Mouse (Mus musculus) forebrain, embryonic 15.5 days (tissue): ENCODE results near the gene Fam241b. TPM values are rescaled to one million over a fixed set of nuclear protein-coding genes. Genes with fewer than 3 reads are reported as not detected.
A peak's percentile ranks its signal among the peaks of the same experiment; 100 is the strongest.
"Not testable (repeated sequence)": the region's sequence is repeated elsewhere in the genome, so short reads cannot be mapped to it uniquely, and the experiment has no call there.

Experiments used
- ATAC-seq: fragments of 200-750 bp; cut with Nextera tagmentation; replicated peaks from 2 replicates; pipeline ENCODE4 v1.8.0; 2017; ENCODE audit warnings: mild to moderate bottlenecking, moderate TSS enrichment, moderate library complexity
- H3K27ac ChIP-seq: fragments of 300-500 bp; sonication (generic); replicated peaks from 2 replicates; pipeline ENCODE4 v1.5.1; 2015; ENCODE audit warnings: mild to moderate bottlenecking, inconsistent platforms
- H3K27me3 ChIP-seq: fragments of 300-500 bp; sonication (generic); 2 replicates; pipeline ENCODE4 v1.6.1; 2015; ENCODE audit warnings: inconsistent platforms
- H3K36me3 ChIP-seq: fragments of 300-500 bp; sonication (generic); 2 replicates; pipeline ENCODE4 v1.6.1; 2015; ENCODE audit warnings: mild to moderate bottlenecking, inconsistent platforms
- H3K4me1 ChIP-seq: fragments of 300-500 bp; sonication (generic); 2 replicates; pipeline ENCODE4 v1.6.1; 2015; ENCODE audit warnings: inconsistent platforms
- H3K4me2 ChIP-seq: fragments of 300-500 bp; sonication (generic); replicated peaks from 2 replicates; pipeline ENCODE4 v1.6.1; 2015; ENCODE audit warnings: mild to moderate bottlenecking, inconsistent platforms
- H3K4me3 ChIP-seq: fragments of 300-500 bp; sonication (generic); 2 replicates; pipeline ENCODE4 v1.5.1; 2015; ENCODE audit warnings: mild to moderate bottlenecking, inconsistent platforms
- H3K9ac ChIP-seq: fragments of 300-500 bp; sonication (generic); replicated peaks from 2 replicates; pipeline ENCODE4 v1.6.1; 2015; ENCODE audit warnings: mild to moderate bottlenecking, inconsistent platforms
- H3K9me3 ChIP-seq: fragments of 300-500 bp; sonication (generic); 2 replicates; pipeline ENCODE4 v1.6.1; 2016; ENCODE audit warnings: inconsistent platforms
- WGBS: fragments of 180-500 bp; shearing (Covaris S2); methylation state at CpG from one replicate; pipeline ENCODE4 v1.1.7; 2015; ENCODE audit warnings: mixed read lengths; 5-methylcytosine and 5-hydroxymethylcytosine counted together
- polyA plus RNA-seq: library from polyadenylated mRNA; unstranded; fragments of >200 nt; fragmentation: Nextera tagmentation; extraction: Ambion mirVana; gene quantifications from 2 replicates; pipeline ENCODE4 v1.2.1, GENCODE M21; 2015

Fam241b gene
- polyA plus RNA-seq, 1 experiment from 2014 or later = 150 TPM

DNA sequence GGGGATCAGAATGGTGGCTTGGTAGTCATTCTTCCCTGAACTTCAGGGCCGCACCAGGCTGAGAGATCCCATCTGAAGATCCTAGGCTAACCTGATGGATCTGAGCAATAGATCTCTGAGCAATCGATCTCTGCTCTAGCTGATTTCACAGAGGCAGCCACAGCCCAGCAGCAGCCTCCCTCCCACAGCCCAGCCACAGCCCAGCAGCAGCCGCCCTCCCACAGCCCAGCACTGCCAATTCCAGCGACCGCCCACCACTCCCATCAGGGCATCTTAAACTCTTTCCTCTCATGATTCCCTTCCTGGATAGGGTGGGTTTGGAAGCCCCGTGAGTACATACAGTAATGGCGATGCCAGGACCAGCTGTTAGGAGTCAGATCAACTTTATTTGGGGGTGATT, 54.6 kb downstream of the Fam241b start:
- no peak overlapping the region for H3K9ac ChIP-seq
- H3K9me3 ChIP-seq = no peaks in the 10 kb centered on the region
- H3K27ac ChIP-seq = no peak overlapping the region
- no peak for ATAC-seq
- no peaks in the 10 kb centered on the region for H3K36me3 ChIP-seq
- H3K4me3 ChIP-seq = no peak overlapping the region
- H3K4me2 ChIP-seq = no peak overlapping the region
- H3K4me1 ChIP-seq = no peaks in the 10 kb centered on the region
- H3K27me3 ChIP-seq = no peaks in the 10 kb centered on the region
- WGBS = 60% methylated on average over 7 of the region's 7 CpGs

DNA sequence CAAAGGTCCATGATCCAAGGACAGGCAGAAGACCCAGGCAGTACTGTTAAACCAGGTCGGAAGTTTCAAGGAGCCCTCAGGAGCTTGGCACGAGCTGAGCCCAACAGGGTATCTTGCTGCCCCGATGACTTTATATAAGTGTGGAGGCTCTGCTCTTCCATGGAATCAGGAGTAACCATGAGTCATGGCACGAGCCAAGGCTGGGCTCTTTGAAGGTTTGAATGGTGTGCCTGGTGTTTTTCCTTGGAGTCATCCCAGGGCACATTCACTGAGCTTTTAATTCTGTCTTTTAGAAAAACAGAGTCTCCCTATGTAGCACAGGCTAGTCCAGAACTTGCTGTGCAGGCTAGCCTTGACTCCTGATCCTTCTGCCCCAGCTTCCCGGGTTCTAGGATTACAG, 55.3 kb downstream of the Fam241b start:
- WGBS = 83% methylated on average over 5 of the region's 5 CpGs
- H3K27ac ChIP-seq = no peak overlapping the region
- H3K4me3 ChIP-seq = no peak overlapping the region
- no peak overlapping the region for H3K9ac ChIP-seq
- no peaks in the 10 kb centered on the region for H3K4me1 ChIP-seq
- no peaks in the 10 kb centered on the region for H3K36me3 ChIP-seq
- no peak overlapping the region for H3K4me2 ChIP-seq
- no peaks in the 10 kb centered on the region for H3K9me3 ChIP-seq
- ATAC-seq = no peak
- H3K27me3 ChIP-seq = no peaks in the 10 kb centered on the region

DNA sequence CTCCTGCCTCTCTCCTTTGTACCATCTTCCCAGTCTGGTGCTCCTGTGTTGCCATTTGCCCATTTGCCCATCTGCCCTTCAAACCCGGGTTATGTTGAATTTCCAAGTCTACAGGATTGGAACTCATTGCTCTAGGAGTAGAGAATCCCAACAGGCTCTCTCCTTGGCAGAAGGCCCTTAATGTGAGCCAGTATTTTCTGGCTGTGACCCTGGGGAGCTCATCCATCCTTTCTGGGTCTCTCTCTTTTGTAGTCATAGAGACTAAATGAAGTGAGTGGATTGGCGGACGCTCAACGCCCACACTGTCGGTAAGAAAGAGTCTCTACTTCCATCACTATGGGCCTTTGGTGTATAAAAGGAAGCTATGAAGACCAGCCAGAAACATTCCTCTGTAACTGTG, 56.9 kb downstream of the Fam241b start:
- Histone ChIP-seq H3K9ac (no peak overlapping the region), H3K36me3 (no peaks in the 10 kb centered on the region), H3K4me2 (no peak overlapping the region), H3K27me3 (no peaks in the 10 kb centered on the region), H3K27ac (no peak overlapping the region), H3K4me1 (no peaks in the 10 kb centered on the region), H3K4me3 (no peak overlapping the region), H3K9me3 (no peaks in the 10 kb centered on the region)
- WGBS = 83% methylated on average over 5 of the region's 5 CpGs
- no peak for ATAC-seq

DNA sequence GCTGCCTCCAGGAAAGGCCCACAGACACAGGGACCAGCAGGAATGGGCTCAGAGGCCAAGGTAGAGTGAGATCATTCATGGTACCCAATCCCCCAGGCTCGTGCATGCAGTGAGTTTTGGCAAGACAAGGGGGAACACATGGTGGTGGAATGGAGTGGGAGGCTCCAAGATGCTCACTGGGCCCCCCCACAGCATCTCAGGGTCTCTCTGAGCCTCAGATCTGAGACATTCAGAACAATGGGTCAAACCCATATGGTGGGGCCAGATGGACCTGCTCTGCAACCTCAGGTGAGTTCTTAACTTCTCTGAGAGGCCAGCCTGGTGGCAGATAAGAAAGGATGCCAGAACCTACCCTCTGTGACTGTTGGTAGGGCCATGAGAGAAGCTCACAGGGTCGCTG, 57.7 kb downstream of the Fam241b start:
- WGBS = 54% methylated on average over 2 of the region's 2 CpGs

DNA sequence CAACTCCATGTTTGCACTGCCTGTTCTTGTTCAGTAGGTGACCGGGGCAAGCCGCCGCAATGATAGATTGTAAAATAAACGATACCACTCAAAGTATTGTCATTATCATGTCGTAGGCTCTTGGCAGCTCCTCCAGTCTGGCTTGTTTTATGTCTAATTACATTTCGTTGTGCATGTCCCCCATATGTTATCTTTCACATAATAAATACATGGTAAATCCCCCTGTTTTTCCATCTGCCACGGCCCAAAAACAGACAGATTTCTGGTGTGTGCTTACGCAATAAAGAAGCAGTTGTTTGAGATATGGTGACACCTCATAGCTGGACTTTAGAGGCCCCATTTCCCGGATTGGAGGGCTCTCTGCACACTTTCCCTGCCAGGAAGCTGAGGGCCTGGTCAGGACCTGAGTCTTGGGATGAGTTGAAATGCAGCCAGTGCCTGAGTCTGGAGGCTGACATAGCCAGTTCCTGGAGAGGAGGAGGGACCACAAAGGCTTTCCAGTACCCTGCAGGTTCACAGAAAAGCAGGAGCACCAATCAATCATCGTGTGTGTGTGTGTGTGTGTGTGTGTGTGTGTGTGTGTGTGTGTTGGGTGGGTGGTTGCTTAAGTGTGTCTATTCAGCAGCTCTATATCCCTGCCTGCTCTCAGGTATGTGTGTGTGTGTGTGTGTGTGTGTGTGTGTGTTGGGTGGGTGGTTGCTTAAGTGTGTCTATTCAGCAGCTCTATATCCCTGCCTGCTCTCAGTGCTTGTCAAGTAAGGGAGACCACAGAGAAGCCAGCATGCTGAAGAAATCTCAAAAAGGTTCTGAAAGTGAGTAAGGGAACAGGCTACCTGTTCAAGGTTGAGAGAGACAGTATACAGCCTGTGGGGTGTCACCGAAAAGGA, 67.2 kb downstream of the Fam241b start:
- ATAC-seq = peak; percentile 58
- 0 out of 2 replicates have a peak overlapping the region, but pooled peaks have one; percentile 19 for H3K27ac ChIP-seq
- 0 out of 2 replicates have a peak, but pooled peaks cover 3% of the 10 kb centered on the region for H3K9me3 ChIP-seq

More for the DNA sequence above, 57.7 kb downstream of the Fam241b start:
- H3K27me3 ChIP-seq = no peaks in the 10 kb centered on the region
- no peaks in the 10 kb centered on the region for H3K36me3 ChIP-seq
- no peak overlapping the region for H3K4me3 ChIP-seq
- no peak overlapping the region for H3K27ac ChIP-seq
- no peak overlapping the region for H3K9ac ChIP-seq
- H3K9me3 ChIP-seq = no peaks in the 10 kb centered on the region
- H3K4me2 ChIP-seq = no peak overlapping the region
- ATAC-seq = no peak
- H3K4me1 ChIP-seq = no peaks in the 10 kb centered on the region

DNA sequence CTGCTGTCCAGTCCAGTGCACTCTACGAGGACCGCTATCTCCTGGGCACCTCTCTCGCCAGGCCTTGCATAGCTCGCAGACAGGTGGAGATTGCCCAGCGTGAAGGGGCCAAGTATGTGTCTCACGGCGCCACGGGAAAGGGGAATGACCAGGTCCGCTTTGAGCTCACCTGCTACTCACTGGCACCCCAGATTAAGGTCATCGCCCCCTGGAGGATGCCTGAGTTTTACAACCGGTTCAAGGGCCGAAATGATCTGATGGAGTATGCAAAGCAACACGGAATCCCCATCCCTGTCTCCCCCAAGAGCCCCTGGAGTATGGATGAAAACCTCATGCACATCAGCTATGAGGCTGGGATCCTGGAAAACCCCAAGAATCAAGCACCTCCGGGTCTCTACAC, 72.4 kb downstream of the Fam241b start:
- H3K4me2 ChIP-seq, H3K27me3 ChIP-seq, H3K9ac ChIP-seq, H3K36me3 ChIP-seq, H3K9me3 ChIP-seq, H3K4me1 ChIP-seq, H3K4me3 ChIP-seq, ATAC-seq, H3K27ac ChIP-seq: not testable (repeated sequence)
- whole genome bisulfite sequencing = 85% methylated on average over 14 of the region's 14 CpGs

More for the DNA sequence above, 67.2 kb downstream of the Fam241b start:
- Histone ChIP-seq H3K4me2 (no peak overlapping the region), H3K4me1 (peaks cover 9% of the 10 kb centered on the region; the same call in 1 of the 2 replicates), H3K4me3 (no peak overlapping the region), H3K36me3 (no peaks in the 10 kb centered on the region), H3K27me3 (no peaks in the 10 kb centered on the region), H3K9ac (no peak overlapping the region)
- 59% methylated on average over 11 of the region's 11 CpGs for WGBS

DNA sequence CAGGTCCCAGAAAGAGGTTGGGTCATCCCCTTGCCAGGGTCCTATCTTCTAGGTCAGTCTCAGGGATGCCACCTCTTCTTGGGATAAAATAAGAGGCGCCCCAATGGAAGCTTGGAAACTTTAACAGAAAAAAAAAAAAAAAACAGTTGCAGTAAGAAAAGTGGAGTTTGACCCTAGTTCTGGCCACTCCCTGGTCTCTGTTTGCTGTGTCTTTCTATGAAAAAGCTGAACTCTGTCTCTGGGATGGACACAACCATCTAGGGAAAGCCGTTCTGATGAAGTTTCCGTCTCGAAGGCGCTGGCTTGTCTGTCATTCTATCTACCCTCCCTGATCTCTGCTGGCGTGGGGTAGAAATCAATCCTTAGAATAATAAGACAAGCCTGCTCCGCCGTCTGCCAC, 73.1 kb downstream of the Fam241b start:
- H3K4me3 ChIP-seq = no peak overlapping the region
- 87% methylated on average over 8 of the region's 8 CpGs for WGBS
- no peaks in the 10 kb centered on the region for H3K9me3 ChIP-seq
- no peaks in the 10 kb centered on the region for H3K27me3 ChIP-seq
- H3K36me3 ChIP-seq = no peaks in the 10 kb centered on the region
- no peaks in the 10 kb centered on the region for H3K4me1 ChIP-seq
- H3K27ac ChIP-seq = no peak overlapping the region
- H3K9ac ChIP-seq = no peak overlapping the region
- no peak for ATAC-seq
- H3K4me2 ChIP-seq = no peak overlapping the region

DNA sequence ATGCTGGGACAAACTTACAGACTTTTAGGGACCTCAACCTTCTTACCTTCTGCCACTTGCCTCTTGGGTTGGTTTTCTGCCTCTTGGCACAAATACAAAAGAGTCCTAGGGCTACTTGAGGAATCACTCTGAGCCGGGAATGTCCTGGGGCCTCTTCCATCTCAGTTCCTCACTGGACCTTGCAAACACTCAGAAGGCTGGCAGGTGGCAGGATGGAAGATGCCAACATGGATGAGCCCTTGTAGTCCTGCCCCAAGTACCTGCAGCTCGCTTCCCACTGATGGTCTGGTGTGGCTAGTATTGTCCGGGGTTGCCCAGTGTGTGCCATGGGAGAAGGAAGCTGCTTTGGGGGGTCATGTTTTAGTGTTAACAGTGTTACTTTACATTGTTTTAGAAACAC, 73.8 kb downstream of the Fam241b start:
- no peaks in the 10 kb centered on the region for H3K9me3 ChIP-seq
- H3K36me3 ChIP-seq = no peaks in the 10 kb centered on the region
- H3K27me3 ChIP-seq = no peaks in the 10 kb centered on the region
- no peak overlapping the region for H3K27ac ChIP-seq
- H3K4me3 ChIP-seq = no peak overlapping the region
- ATAC-seq = no peak
- H3K4me1 ChIP-seq = no peaks in the 10 kb centered on the region
- no peak overlapping the region for H3K4me2 ChIP-seq
- H3K9ac ChIP-seq = no peak overlapping the region
- WGBS = 88% methylated on average over 3 of the region's 3 CpGs

DNA sequence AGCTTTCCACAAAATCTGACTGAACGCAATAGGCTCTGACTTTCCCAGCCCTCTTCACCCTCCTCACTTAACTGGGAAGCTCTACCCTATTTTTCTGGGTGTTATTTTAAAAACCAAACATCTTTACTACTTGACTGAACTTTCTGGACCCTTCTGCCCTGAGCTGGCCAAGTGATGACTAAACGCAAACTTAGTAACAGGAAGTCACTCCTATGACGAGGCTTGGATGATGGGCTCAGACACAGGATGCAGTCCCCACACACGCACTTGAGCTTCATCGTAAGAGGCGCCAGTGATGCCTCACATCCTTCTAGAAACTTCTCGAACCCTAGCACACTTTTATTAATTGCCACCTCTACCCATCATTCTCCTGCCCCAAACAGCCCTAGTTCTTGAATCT, 74.3 kb downstream of the Fam241b start:
- H3K4me2 ChIP-seq = no peak overlapping the region
- no peak overlapping the region for H3K9ac ChIP-seq
- no peaks in the 10 kb centered on the region for H3K36me3 ChIP-seq
- H3K27ac ChIP-seq = no peak overlapping the region
- H3K4me1 ChIP-seq = no peaks in the 10 kb centered on the region
- H3K9me3 ChIP-seq = no peaks in the 10 kb centered on the region
- no peaks in the 10 kb centered on the region for H3K27me3 ChIP-seq
- H3K4me3 ChIP-seq = no peak overlapping the region
- 93% methylated on average over 7 of the region's 7 CpGs for WGBS
- no peak for ATAC-seq

DNA sequence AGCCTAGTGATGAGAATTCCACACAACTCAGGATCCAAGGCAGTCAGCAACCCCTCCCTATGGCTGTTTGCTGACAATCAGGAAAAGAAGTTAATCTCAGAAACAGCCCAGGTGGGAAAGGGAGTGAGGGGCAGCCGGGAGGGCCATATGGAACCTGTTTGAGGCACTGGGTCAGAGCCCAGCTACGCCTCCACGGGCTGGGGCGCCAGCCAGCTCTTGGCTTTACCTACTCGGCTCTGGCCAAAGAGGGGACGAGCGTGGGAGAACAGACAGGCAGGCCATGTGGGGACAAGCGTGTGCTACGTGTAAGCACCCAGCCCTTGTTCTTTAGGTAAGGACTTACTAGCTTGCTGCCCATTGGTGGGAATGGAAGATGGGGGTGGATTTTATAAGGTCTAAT, 75.2 kb downstream of the Fam241b start:
- Histone ChIP-seq H3K4me3 (no peak overlapping the region), H3K36me3 (no peaks in the 10 kb centered on the region), H3K9ac (no peak overlapping the region), H3K4me1 (no peaks in the 10 kb centered on the region), H3K4me2 (no peak overlapping the region), H3K27ac (no peak overlapping the region), H3K27me3 (no peaks in the 10 kb centered on the region), H3K9me3 (no peaks in the 10 kb centered on the region)
- ATAC-seq = no peak
- 72% methylated on average over 9 of the region's 9 CpGs for WGBS

DNA sequence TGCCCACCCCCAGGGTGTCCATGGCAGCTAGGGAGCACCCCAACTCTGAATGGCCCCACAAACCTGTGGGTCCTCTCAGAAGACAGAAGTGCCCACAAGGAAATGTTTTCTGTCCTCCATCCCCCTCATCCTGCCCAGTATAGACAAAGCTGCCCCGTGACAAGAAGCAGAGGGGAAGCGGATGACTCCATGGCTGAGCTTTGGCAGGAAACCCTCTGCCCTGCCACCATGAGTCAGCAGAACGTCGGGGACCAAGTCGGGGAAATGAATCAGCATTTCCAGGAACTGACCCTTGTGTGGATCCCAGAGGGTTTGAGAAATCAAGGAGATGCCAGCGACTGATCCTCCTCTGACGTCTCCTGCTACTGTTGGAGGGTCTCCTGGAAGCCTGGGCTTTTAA, 77.5 kb downstream of the Fam241b start:
- Histone ChIP-seq H3K27me3 (no peaks in the 10 kb centered on the region), H3K4me3 (no peak overlapping the region), H3K36me3 (no peaks in the 10 kb centered on the region), H3K9me3 (no peaks in the 10 kb centered on the region), H3K9ac (no peak overlapping the region), H3K27ac (no peak overlapping the region), H3K4me2 (no peak overlapping the region), H3K4me1 (peaks cover 1% of the 10 kb centered on the region)
- 75% methylated on average over 7 of the region's 7 CpGs for WGBS
- ATAC-seq = no peak

DNA sequence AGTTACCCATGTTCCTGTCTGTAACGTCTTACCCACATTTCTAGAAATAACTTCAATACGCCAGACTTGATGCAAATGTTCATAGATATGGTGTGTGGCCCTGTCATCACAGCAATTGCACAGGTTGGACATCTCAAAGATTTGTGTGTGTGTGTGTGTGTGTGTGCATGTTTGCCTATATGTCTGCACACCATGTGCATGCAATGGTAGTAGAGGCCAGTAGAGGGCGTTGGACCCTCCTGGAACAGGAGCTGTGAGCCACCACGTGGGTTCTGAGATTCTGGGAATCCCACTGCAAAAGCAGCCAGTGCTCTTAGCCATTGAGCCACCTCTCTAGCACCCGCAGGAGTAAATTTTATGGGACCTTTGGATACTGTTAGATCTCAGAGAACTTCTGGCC, 80.9 kb downstream of the Fam241b start:
- Histone ChIP-seq H3K4me2 (no peak overlapping the region), H3K9me3 (no peaks in the 10 kb centered on the region), H3K9ac (no peak overlapping the region), H3K27ac (no peak overlapping the region), H3K4me1 (peaks cover 12% of the 10 kb centered on the region), H3K4me3 (no peak overlapping the region), H3K27me3 (no peaks in the 10 kb centered on the region), H3K36me3 (no peaks in the 10 kb centered on the region)
- WGBS = 65% methylated on average over 5 of the region's 5 CpGs
- no peak for ATAC-seq
